Mouse (Mus musculus) MEL-GATA-1-ER (cell line): ENCODE results near the gene Atoh7.
A peak's percentile ranks its signal among the peaks of the same experiment; 100 is the strongest.
"Not testable (repeated sequence)": the region's sequence is repeated elsewhere in the genome, so short reads cannot be mapped to it uniquely, and the experiment has no call there.

ENCODE experiments used
- DNase-seq: peaks from one replicate; pipeline ENCODE4 v3.0.0-alpha.2; 2012; ENCODE audit warnings: low read depth; ENCODE audit errors: extremely low read depth

The Atoh7 gene

GRCm38 (mm10) chr10:63099521-63099920, at the start of gene Atoh7:
Gene Atoh7 (plus strand): TSS chr10:63099651.
- no peak for DNase-seq

- DNase-seq = no peak
Observed at GRCm38 (mm10) chr10:63051267-63051666, 48.2 kb upstream of the Atoh7 start.

- no peak for DNase-seq
Observed at GRCm38 (mm10) chr10:63052011-63052410, 47.4 kb upstream of the Atoh7 start.

- DNase-seq = no peak
Observed at GRCm38 (mm10) chr10:63053007-63053406, 46.4 kb upstream of the Atoh7 start.

- not testable (repeated sequence) for DNase-seq
Observed at GRCm38 (mm10) chr10:63054071-63054470, 45.4 kb upstream of the Atoh7 start.

- DNase-seq = no peak
Observed at GRCm38 (mm10) chr10:63054586-63054985, 44.9 kb upstream of the Atoh7 start.

GRCm38 (mm10) chr10:63056966-63057750, 42.3 kb upstream of the Atoh7 start:
- no peak for DNase-seq

GRCm38 (mm10) chr10:63059862-63060261, 39.6 kb upstream of the Atoh7 start, which contains the start of gene Pbld1:
Gene Pbld1 (plus strand): TSS chr10:63060162.
- DNase-seq = no peak

- no peak for DNase-seq
Observed at GRCm38 (mm10) chr10:63060406-63060805, 39.0 kb upstream of the Atoh7 start.

GRCm38 (mm10) chr10:63061266-63061665, 38.2 kb upstream of the Atoh7 start:
- no peak for DNase-seq

GRCm38 (mm10) chr10:63062696-63063095, 36.8 kb upstream of the Atoh7 start:
- no peak for DNase-seq

- DNase-seq = no peak
Observed at GRCm38 (mm10) chr10:63063365-63063764, 36.1 kb upstream of the Atoh7 start.

- no peak for DNase-seq
Observed at GRCm38 (mm10) chr10:63064516-63064915, 34.9 kb upstream of the Atoh7 start.

GRCm38 (mm10) chr10:63065561-63065960, 33.9 kb upstream of the Atoh7 start:
- DNase-seq = no peak

GRCm38 (mm10) chr10:63065988-63066387, 33.5 kb upstream of the Atoh7 start:
- peak; percentile 23 for DNase-seq

- no peak for DNase-seq
Observed at GRCm38 (mm10) chr10:63086304-63086703, 13.1 kb upstream of the Atoh7 start.

- DNase-seq = no peak
Observed at GRCm38 (mm10) chr10:63089103-63089757, 10.2 kb upstream of the Atoh7 start.

- DNase-seq = no peak
Observed at GRCm38 (mm10) chr10:63089758-63090571, 9.5 kb upstream of the Atoh7 start.

GRCm38 (mm10) chr10:63091915-63092314, 7.5 kb upstream of the Atoh7 start:
- no peak for DNase-seq

- no peak for DNase-seq
Observed at GRCm38 (mm10) chr10:63092616-63093550, 6.6 kb upstream of the Atoh7 start.

GRCm38 (mm10) chr10:63096757-63097156, 2.7 kb upstream of the Atoh7 start:
- DNase-seq = no peak
